Mouse (Mus musculus) ZHBTc4 (cell line): ENCODE data around the gene Adam26a.
"Not testable (repeated sequence)": the region's sequence is repeated elsewhere in the genome, so short reads cannot be mapped to it uniquely, and the experiment has no call there.

Experiments used
- DNase-seq: peaks from one replicate; pipeline ENCODE4 v3.0.0-alpha.2; 2011; ENCODE audit warnings: low read depth, low spot score

Adam26a gene

DNA sequence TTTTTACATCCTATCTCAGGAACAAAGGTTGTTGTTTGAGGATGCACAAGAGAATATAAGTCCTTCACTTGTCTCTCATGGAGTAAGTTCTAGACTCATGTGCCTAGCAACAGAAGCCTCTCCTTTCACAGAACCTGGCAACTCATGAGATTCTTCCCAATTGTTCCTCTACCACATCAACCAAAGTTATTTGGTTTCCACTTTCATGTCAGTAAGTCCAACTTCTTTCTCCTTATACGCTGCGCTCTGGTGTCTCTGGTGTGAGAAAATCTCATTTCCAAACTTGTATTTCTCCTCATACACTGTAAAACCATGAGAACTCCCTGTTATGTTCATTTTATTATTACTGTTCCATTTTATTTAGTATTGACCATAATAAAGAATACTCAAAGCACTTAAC, at the start of gene Adam26a:
Gene Adam26a, minus strand, starts transcription at position 101 of the 400 bp plus-strand sequence.
- not testable (repeated sequence) for DNase-seq

DNA sequence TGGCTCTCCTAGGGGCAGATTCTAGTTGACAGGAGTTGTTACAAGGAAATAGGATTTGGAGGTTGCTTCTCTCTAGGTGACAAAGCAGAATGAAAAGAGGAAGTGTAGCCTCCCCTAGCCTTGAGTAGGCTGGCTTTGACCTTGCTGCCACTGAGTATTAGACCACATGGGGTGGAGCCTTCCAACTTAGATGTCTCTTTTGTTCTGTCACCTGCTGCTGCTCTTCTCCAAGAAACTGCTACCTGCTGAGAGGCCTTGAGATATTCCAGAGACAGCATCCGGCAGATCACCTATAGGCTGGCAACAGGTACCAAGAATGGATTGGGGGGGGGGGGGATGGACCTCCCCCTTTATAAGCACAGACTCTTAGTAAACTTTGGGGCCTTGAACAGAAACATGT, 39.5 kb upstream of the Adam26a start:
- DNase-seq = peak; percentile 67

DNA sequence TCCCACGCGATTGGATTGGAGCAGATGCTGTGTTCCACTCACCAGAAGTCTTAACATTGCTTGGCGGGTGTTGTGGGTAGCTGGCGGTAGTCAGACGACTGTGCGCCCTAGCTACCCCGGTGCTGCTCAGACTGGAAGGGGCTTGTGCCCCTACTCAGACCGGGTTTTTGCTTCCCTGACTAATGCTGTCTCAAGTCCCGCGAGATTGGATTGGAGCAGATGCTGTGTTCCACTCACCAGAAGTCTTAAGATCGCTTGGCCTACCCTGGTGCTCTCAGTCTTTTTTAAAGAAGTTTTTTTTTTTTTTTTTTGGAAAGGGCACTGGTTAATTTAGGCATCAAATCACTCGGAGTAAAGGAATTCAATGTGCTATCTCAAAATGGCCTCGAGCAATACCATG, 27.1 kb upstream of the Adam26a start:
- peak; percentile 62 for DNase-seq

DNA sequence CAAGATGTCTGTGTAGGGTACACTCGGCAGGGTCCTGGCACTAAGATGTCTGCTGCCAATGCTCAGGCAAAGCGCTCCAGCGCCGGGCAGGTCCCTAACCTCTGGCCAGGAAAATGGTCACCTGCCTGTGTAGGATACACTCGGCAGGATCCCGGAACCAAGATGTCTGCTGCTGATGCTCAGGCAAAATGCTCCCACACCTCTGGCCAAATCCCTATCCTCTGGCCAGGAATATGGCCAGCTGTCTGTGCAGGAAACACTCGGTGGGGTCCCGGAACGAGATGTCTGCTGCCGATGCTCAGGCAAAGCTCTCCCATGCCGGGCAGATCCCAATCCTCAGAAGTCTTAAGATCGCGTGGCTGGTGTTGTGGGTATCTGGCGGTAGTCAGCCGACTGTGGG, 26.7 kb upstream of the Adam26a start:
- DNase-seq = peak; percentile 68

DNA sequence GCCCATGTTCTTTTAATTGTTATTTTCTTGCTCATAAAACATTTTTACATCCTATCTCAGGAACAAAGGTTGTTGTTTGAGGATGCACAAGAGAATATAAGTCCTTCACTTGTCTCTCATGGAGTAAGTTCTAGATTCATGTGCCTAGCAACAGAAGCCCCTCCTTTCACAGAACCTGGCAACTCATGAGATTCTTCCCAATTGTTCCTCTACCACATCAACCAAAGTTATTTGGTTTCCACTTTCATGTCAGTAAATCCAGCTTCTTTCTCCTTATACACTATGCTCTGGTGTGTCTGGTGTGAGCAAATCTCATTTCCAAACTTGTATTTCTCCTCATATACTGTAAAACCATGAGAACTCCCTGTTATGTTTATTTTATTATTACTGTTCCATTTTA, 48.5 kb downstream of the Adam26a start, which contains the start of gene Adam26b:
Gene Adam26b, minus strand, starts transcription at position 101 of the 400 bp plus-strand sequence.
- DNase-seq = not testable (repeated sequence)
